Mouse (Mus musculus): Measurements from ENCODE around the gene Ssxb8. TPM values are rescaled to one million over a fixed set of nuclear protein-coding genes. Genes with fewer than 3 reads are reported as not detected.
A peak's percentile ranks its signal among the peaks of the same experiment; 100 is the strongest.
"Not testable (repeated sequence)": the region's sequence is repeated elsewhere in the genome, so short reads cannot be mapped to it uniquely, and the experiment has no call there.

Ssxb8 gene
- not detected in 2 replicates for polyA plus RNA-seq (2015; fragmentation: Nextera tagmentation; extraction: Ambion mirVana)

- H3K27ac ChIP-seq (ENCODE audit: low read depth, low read length); H3K27me3 ChIP-seq (replicated peaks; ENCODE audit: control insufficient read depth, insufficient read depth, low read length); H3K4me3 ChIP-seq (ENCODE audit: low read depth, low read length); H3K9ac ChIP-seq (ENCODE audit: low read depth, low read length); H3K4me1 ChIP-seq (replicated peaks; ENCODE audit: control insufficient read depth, insufficient read depth, low read length); ATAC-seq; H3K36me3 ChIP-seq (ENCODE audit: control insufficient read depth, insufficient read depth); H3K9me3 ChIP-seq (ENCODE audit: control insufficient read depth); H3K4me2 ChIP-seq (replicated peaks; ENCODE audit: low read depth): not testable (repeated sequence)
- 56% methylated on average over 1 of the region's 1 CpGs for WGBS
These were observed at the start of gene Ssxb8 for GRCm38 (mm10) chrX:8690744-8691143. TSS of gene Ssxb8 (minus strand) at chrX:8690844.

- no peak overlapping the region for H3K9ac ChIP-seq (ENCODE audit: low read depth, low read length)
These were observed 42.3 kb upstream of the Ssxb8 start for GRCm38 (mm10) chrX:8732907-8733306.

GRCm38 (mm10) chrX:8663085-8663484 is 27.6 kb downstream of the Ssxb8 start:
- Histone ChIP-seq H3K4me2 (replicated peaks; ENCODE audit: low read depth) (no peak overlapping the region), H3K9me3 (ENCODE audit: control insufficient read depth) (no peaks in the 10 kb centered on the region), H3K4me1 (replicated peaks; ENCODE audit: control insufficient read depth, insufficient read depth, low read length) (no peaks in the 10 kb centered on the region), H3K27ac (ENCODE audit: low read depth, low read length) (no peak overlapping the region), H3K36me3 (ENCODE audit: control insufficient read depth, insufficient read depth) (no peaks in the 10 kb centered on the region), H3K27me3 (replicated peaks; ENCODE audit: control insufficient read depth, insufficient read depth, low read length) (no peaks in the 10 kb centered on the region), H3K9ac (ENCODE audit: low read depth, low read length) (no peak overlapping the region), H3K4me3 (ENCODE audit: low read depth, low read length) (no peak overlapping the region)
- no peak for ATAC-seq
- 76% methylated on average over 4 of the region's 4 CpGs for WGBS
- no peak for TF ChIP-seq CTCF (IDR thresholded peaks at IDR 0.05; ENCODE audit: low read depth)

More at GRCm38 (mm10) chrX:8732907-8733306, 42.3 kb upstream of the Ssxb8 start:
- H3K4me1 ChIP-seq (replicated peaks; ENCODE audit: control insufficient read depth, insufficient read depth, low read length): no peaks in the 10 kb centered on the region
- peak; percentile 53 for TF ChIP-seq CTCF (IDR thresholded peaks at IDR 0.05; ENCODE audit: low read depth)
- no peaks in the 10 kb centered on the region for H3K9me3 ChIP-seq (ENCODE audit: control insufficient read depth)
- 50% methylated on average over 5 of the region's 5 CpGs for WGBS
- H3K36me3 ChIP-seq (ENCODE audit: control insufficient read depth, insufficient read depth): no peaks in the 10 kb centered on the region
- no peak overlapping the region for H3K27ac ChIP-seq (ENCODE audit: low read depth, low read length)
- no peak overlapping the region for H3K4me3 ChIP-seq (ENCODE audit: low read depth, low read length)
- no peak for ATAC-seq
- no peaks in the 10 kb centered on the region for H3K27me3 ChIP-seq (replicated peaks; ENCODE audit: control insufficient read depth, insufficient read depth, low read length)
- H3K4me2 ChIP-seq (replicated peaks; ENCODE audit: low read depth): no peak overlapping the region

Other genes with a start within 250 kb of the Ssxb8 start
- gene Ssxb2, start 229.1 kb downstream of the Ssxb8 start, polyA plus RNA-seq (2015; fragmentation: Nextera tagmentation; extraction: Ambion mirVana): not detected in 2 replicates
- gene Gm14459, start 165.9 kb downstream of the Ssxb8 start, polyA plus RNA-seq (2015; fragmentation: Nextera tagmentation; extraction: Ambion mirVana): not detected in 2 replicates
- gene Ssxb6, start 142.6 kb downstream of the Ssxb8 start, polyA plus RNA-seq (2015; fragmentation: Nextera tagmentation; extraction: Ambion mirVana): not detected in 2 replicates
- gene Ssxb3, start 99.0 kb downstream of the Ssxb8 start, polyA plus RNA-seq (2015; fragmentation: Nextera tagmentation; extraction: Ambion mirVana): not detected in 2 replicates
- not detected in 2 replicates for gene Ssx9, start 57.6 kb upstream of the Ssxb8 start, polyA plus RNA-seq (2015; fragmentation: Nextera tagmentation; extraction: Ambion mirVana)
- gene Ssxb5, start 112.8 kb upstream of the Ssxb8 start, polyA plus RNA-seq (2015; fragmentation: Nextera tagmentation; extraction: Ambion mirVana): not detected in 2 replicates
- not detected in 2 replicates for gene Gm6592, start 153.2 kb upstream of the Ssxb8 start, polyA plus RNA-seq (2015; fragmentation: Nextera tagmentation; extraction: Ambion mirVana)
- gene Gm5751, start 183.4 kb upstream of the Ssxb8 start, polyA plus RNA-seq (2015; fragmentation: Nextera tagmentation; extraction: Ambion mirVana): not detected in 2 replicates
- gene B630019K06Rik, start 201.5 kb upstream of the Ssxb8 start, polyA plus RNA-seq (2015; fragmentation: Nextera tagmentation; extraction: Ambion mirVana): 1.9 and 2.3 TPM in 2 replicates

All from intestine, postnatal 0 days (tissue).